19 mouse cellular contexts compared by ENCODE assay signal in the genomic region with DNA sequence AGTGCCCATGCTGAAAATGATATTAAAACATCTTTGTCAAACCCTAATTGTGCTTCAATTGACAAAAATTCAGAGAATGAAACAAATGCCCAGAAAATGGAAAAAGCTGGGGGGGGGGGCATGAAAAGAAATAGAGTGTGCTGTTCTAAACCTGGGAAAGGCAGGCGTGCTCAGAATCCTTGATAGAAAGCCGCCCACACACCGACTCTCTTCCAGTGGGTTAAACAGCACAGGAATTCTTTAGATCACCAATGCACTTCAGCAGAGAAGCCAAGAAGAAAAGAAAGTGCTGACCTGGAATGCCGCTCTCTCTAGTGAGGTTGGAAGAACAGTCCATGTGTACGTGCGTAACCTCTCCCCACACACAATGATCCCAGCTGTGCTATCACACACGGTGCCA.
DNase-seq lines count a peak whose midpoint lies in the region; ATAC-seq lines count a peak whose summit lies in the region.
"Had no signal": no experiment of that assay in that cellular context is flagged by ENCODE, and none has a peak within 500 bp of the region (broad histone marks: within the 10 kb centered on the region; RNA-seq: fewer than 3 reads in every experiment).

No protein-coding gene starts in this region.

- no peak for ATAC-seq in megakaryocyte, adult 5-6 weeks (ENCODE audit: poor library complexity, severe bottlenecking)
- ATAC-seq: activated CD4-positive, CD25-positive, alpha-beta regulatory T cell, adult 4 months; forebrain, embryonic 13.5 days; Patski had no signal

- DNase-seq in left cerebral cortex, adult 18-20 months (ENCODE audit: low spot score in 2 of 2), result peak; percentile 19 to 28
- DNase-seq in left cerebral cortex, postnatal 4 days, result no peak
- DNase-seq in brain, adult 2 months (ENCODE audit: low read depth, low spot score), result peak; percentile 65
- DNase-seq in lung, adult 18-20 months, result no peak
- no peak for DNase-seq in kidney, adult 9 months
- DNase-seq: adrenal gland, postnatal 14 days; cerebellum, adult 2 months; cerebellum, postnatal 10 days; gastrocnemius, postnatal 14 days; heart, adult 2 months; heart, postnatal 14 days had no signal

- H3K36me3 ChIP-seq in megakaryocyte, embryonic 14.5 days (replicated peaks; ENCODE audit: low read length), result no peaks in the 10 kb centered on the region
- H3K36me3 ChIP-seq: embryonic facial prominence, embryonic 10.5 days; heart, embryonic 15.5 days; hindbrain, embryonic 13.5 days had no signal

- H3K4me3 ChIP-seq in megakaryocyte, embryonic 14.5 days (replicated peaks), result peak overlapping the region; percentile 42
- H3K4me3 ChIP-seq: embryonic facial prominence, embryonic 10.5 days; forebrain, embryonic 13.5 days; heart, adult 2 months; heart, embryonic 15.5 days; hindbrain, embryonic 13.5 days had no signal

- intact Hi-C loops in left cerebral cortex, postnatal 4 days (cut with DNase I), result no loop called here

- no peaks in the 10 kb centered on the region for H3K27me3 ChIP-seq in megakaryocyte, embryonic 14.5 days (replicated peaks)
- H3K27me3 ChIP-seq: forebrain, embryonic 13.5 days; heart, embryonic 15.5 days; hindbrain, embryonic 13.5 days had no signal

- no peaks in the 10 kb centered on the region for H3K4me1 ChIP-seq in megakaryocyte, embryonic 14.5 days
- H3K4me1 ChIP-seq: embryonic facial prominence, embryonic 10.5 days; forebrain, embryonic 13.5 days; heart, embryonic 15.5 days; hindbrain, embryonic 13.5 days had no signal

- peaks cover 50% of the 10 kb centered on the region for H3K9me3 ChIP-seq in megakaryocyte, embryonic 14.5 days
- H3K9me3 ChIP-seq: embryonic facial prominence, embryonic 10.5 days; forebrain, embryonic 13.5 days; heart, embryonic 15.5 days had no signal

Comparison
In these comparisons a context has a peak if more than half of its experiments do, and no peak if none do; other contexts are left out.
1. DNase-seq: peak in left cerebral cortex, adult 18-20 months (2 of 2) and brain, adult 2 months (single experiment); none in left cerebral cortex, postnatal 4 days (single experiment), lung, adult 18-20 months (0 of 2) and kidney, adult 9 months (single experiment).